Mouse (Mus musculus) heart, postnatal 0 days (tissue): ENCODE data around the gene Gm826. TPM values are rescaled to one million over a fixed set of nuclear protein-coding genes. Genes with fewer than 3 reads are reported as not detected.

ENCODE experiments used
- ATAC-seq: fragments of 200-750 bp; cut with Nextera tagmentation; 2 replicates; pipeline ENCODE4 v1.8.0; 2017; ENCODE audit warnings: low read depth, moderate number of reproducible peaks, moderate library complexity; ENCODE audit not compliant: insufficient read depth
- DNase-seq: peaks from one replicate; pipeline ENCODE4 v3.0.0-alpha.2; 2016; ENCODE audit warnings: low spot score
- H3K27ac ChIP-seq: fragments of 300-500 bp; sonication (generic); 2 replicates; pipeline ENCODE4 v1.5.1; 2014; ENCODE audit warnings: low read depth, mild to moderate bottlenecking
- H3K27me3 ChIP-seq: fragments of 300-500 bp; sonication (generic); 2 replicates; pipeline ENCODE4 v1.6.1; 2014; ENCODE audit warnings: low read length, mixed read lengths; ENCODE audit not compliant: control insufficient read depth, insufficient read depth
- H3K36me3 ChIP-seq: fragments of 300-500 bp; sonication (generic); replicated peaks from 2 replicates; pipeline ENCODE4 v1.6.1; 2014; ENCODE audit warnings: low read length, mixed read lengths; ENCODE audit not compliant: control insufficient read depth, insufficient read depth
- H3K4me1 ChIP-seq: fragments of 300-500 bp; sonication (generic); 2 replicates; pipeline ENCODE4 v1.6.1; 2014; ENCODE audit warnings: antibody characterized with exemption; ENCODE audit not compliant: control insufficient read depth, insufficient read depth
- H3K4me2 ChIP-seq: fragments of 300-500 bp; sonication (generic); 2 replicates; pipeline ENCODE4 v1.6.1; 2014; ENCODE audit warnings: low read depth, mild to moderate bottlenecking, low read length, moderate library complexity
- H3K4me3 ChIP-seq: fragments of 300-500 bp; sonication (generic); 2 replicates; pipeline ENCODE4 v1.5.1; 2014; ENCODE audit warnings: low read depth, low read length
- H3K9ac ChIP-seq: fragments of 300-500 bp; sonication (generic); replicated peaks from 2 replicates; pipeline ENCODE4 v1.6.1; 2014; ENCODE audit warnings: low read depth, low read length, mixed read lengths
- H3K9me3 ChIP-seq: fragments of 300-500 bp; sonication (generic); replicated peaks from 2 replicates; pipeline ENCODE4 v1.6.1; 2016; ENCODE audit warnings: low read length; ENCODE audit not compliant: control insufficient read depth
- CTCF ChIP-seq: IDR thresholded peaks from 2 replicates; pipeline ENCODE4 v1.5.1; 2016; ENCODE audit warnings: antibody characterized with exemption, control low read depth, low read depth
- EP300 ChIP-seq: IDR thresholded peaks from 2 replicates; pipeline ENCODE4 v1.6.1; 2016; ENCODE audit warnings: antibody characterized with exemption, low read depth
- WGBS: fragments of 180-500 bp; shearing (Covaris S2); extraction: QIAGEN DNeasy Blood & Tissue Kit; methylation state at CpG from one replicate; pipeline ENCODE4 v1.1.7; 2014; 5-methylcytosine and 5-hydroxymethylcytosine counted together
- polyA plus RNA-seq: library from polyadenylated mRNA; unstranded; fragments of >200 nt; fragmentation: Nextera tagmentation; extraction: Ambion mirVana; gene quantifications from 2 replicates; pipeline ENCODE4 v1.2.1, GENCODE M21; 2015
- total RNA-seq: library from RNA; depleted of rRNA; stranded (reverse); fragments of >200 nt; gene quantifications from 2 replicates; pipeline ENCODE4 v1.2.3, GENCODE M21; 2014; ENCODE audit warnings: low replicate concordance

Gene Gm826
- total and polyA plus RNA-seq, 2 experiments from 2014 or later, result 1.5 to 8.9 TPM

DNA sequence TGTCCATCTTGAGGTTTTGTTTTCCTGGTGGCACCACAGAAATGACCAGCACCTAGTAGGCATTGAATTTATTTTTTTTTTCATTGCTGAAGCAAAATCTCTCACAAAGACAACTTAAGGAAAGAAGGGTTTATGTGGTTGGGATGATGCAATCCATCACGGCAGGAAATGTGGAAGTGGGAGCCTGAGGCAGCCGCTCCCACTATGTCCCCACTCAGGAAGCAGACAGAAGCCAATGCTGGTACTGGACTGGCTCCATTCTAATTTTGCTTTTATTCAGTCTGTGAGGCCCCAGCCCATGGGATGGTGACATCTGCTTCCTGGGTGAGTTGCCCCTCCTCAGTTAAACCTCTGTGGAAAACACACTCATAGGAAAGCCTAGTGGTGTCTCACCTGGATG is 30.0 kb downstream of the Gm826 start:
- ATAC-seq (no peak), DNase-seq (no peak)
- no peak overlapping the region for H3K4me3 ChIP-seq
- no peaks in the 10 kb centered on the region for H3K4me1 ChIP-seq
- 67% methylated on average over 2 of the region's 2 CpGs for WGBS
- H3K36me3 ChIP-seq, result no peaks in the 10 kb centered on the region
- H3K9me3 ChIP-seq, result no peaks in the 10 kb centered on the region
- no peaks in the 10 kb centered on the region for H3K27me3 ChIP-seq
- no peak overlapping the region for H3K9ac ChIP-seq
- no peak overlapping the region for H3K4me2 ChIP-seq
- TF ChIP-seq EP300, result no peak
- TF ChIP-seq CTCF, result no peak
- no peak overlapping the region for H3K27ac ChIP-seq

GRCm38 (mm10) chr2:160302013-160302412 is 31.9 kb downstream of the Gm826 start:
- DNase-seq (no peak), ATAC-seq (no peak)
- Histone ChIP-seq H3K9ac (no peak overlapping the region), H3K4me1 (no peaks in the 10 kb centered on the region), H3K27me3 (no peaks in the 10 kb centered on the region), H3K36me3 (no peaks in the 10 kb centered on the region), H3K4me2 (no peak overlapping the region), H3K9me3 (no peaks in the 10 kb centered on the region), H3K27ac (no peak overlapping the region), H3K4me3 (no peak overlapping the region)
- WGBS, result 56% methylated on average over 4 of the region's 4 CpGs
- TF ChIP-seq EP300, result no peak
- no peak for TF ChIP-seq CTCF

DNA sequence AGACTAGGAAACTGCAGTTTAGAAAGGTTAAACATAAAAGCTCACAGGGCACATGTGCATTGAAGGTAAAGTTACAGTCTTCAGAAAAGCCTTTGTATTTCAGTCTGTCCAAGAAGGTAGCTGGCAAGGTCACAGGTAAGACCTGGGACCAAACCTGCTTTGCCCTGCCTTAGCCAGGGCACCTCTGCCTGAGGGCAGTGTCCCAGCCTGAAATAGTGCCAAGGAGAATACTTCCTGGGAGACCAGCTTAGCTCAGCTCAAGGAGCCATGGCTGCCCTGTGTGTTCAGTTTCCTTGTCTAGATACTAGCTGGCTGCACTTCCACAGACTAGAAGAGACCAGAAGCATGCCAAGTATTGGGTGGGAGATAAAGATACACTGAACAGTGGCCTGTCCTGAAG is 35.4 kb downstream of the Gm826 start:
- Histone ChIP-seq H3K9ac (no peak overlapping the region), H3K27me3 (no peaks in the 10 kb centered on the region), H3K4me3 (no peak overlapping the region), H3K27ac (no peak overlapping the region), H3K36me3 (no peaks in the 10 kb centered on the region), H3K4me1 (no peaks in the 10 kb centered on the region), H3K4me2 (no peak overlapping the region), H3K9me3 (no peaks in the 10 kb centered on the region)
- DNase-seq (no peak), ATAC-seq (no peak)
- TF ChIP-seq EP300, result no peak
- no peak for TF ChIP-seq CTCF

DNA sequence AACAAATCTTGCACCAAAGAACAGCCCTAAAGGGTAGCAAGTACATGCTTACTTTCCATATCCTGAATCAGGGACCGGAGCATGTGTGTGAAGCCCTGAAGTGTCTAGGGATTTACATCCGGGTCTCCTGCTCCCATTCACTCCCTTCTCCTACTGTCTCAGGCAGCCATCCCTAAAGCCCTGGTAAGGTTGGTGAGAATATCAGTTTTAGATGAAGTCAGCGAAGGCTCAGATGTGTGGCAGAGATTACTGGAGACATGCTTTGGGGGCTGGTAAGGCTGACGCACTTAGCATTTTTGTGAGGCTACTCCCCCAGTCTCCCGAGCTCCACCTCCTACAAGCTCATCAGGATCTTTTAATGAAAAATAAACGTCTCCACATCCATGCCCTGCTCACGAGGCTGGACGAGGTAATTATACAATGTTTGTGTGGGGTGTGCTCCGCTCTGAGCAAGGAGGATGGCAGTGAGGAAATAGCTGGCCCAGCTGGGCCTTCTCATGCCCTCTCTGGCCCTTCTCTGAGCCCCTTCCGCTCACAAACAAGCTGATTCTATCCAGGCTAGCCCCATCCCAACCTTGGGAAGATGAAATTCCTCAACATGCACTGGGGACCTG is 45.3 kb downstream of the Gm826 start:
- H3K36me3 ChIP-seq, result no peaks in the 10 kb centered on the region
- H3K4me3 ChIP-seq, result no peak overlapping the region
- 62% methylated on average over 10 of the region's 10 CpGs for WGBS
- H3K9me3 ChIP-seq, result no peaks in the 10 kb centered on the region
- ATAC-seq, result no peak
- H3K4me1 ChIP-seq, result no peaks in the 10 kb centered on the region
- no peaks in the 10 kb centered on the region for H3K27me3 ChIP-seq
- TF ChIP-seq CTCF (no peak), EP300 (no peak)
- no peak for DNase-seq
- H3K9ac ChIP-seq, result no peak overlapping the region
- H3K4me2 ChIP-seq, result no peak overlapping the region
- no peak overlapping the region for H3K27ac ChIP-seq

GRCm38 (mm10) chr2:160275959-160276657 is 57.9 kb downstream of the Gm826 start:
- Histone ChIP-seq H3K9me3 (no peaks in the 10 kb centered on the region), H3K4me3 (no peak overlapping the region), H3K27ac (no peak overlapping the region), H3K36me3 (no peaks in the 10 kb centered on the region), H3K4me2 (no peak overlapping the region), H3K4me1 (no peaks in the 10 kb centered on the region), H3K9ac (no peak overlapping the region), H3K27me3 (no peaks in the 10 kb centered on the region)
- DNase-seq (no peak), ATAC-seq (no peak)
- no peak for TF ChIP-seq CTCF
- no peak for TF ChIP-seq EP300
- WGBS, result 75% methylated on average over 5 of the region's 5 CpGs
